Mouse (Mus musculus): ENCODE results near the gene Otx1. TPM values are rescaled to one million over a fixed set of nuclear protein-coding genes. Genes with fewer than 3 reads are reported as not detected.

Gene Otx1
- total and polyA plus RNA-seq, 3 experiments = not detected

- Histone ChIP-seq H3K4me3 (ENCODE audit: control insufficient read depth in 1 of 2, insufficient read depth in 1 of 2, low read depth in 2 of 2, low read length in 2 of 2) (no peak overlapping the region), H3K9me3 (replicated peaks; ENCODE audit: insufficient read depth, low read length) (no peaks in the 10 kb centered on the region), H3K27ac (ENCODE audit: control insufficient read depth, low read depth, low read length) (no peak overlapping the region), H3K4me1 (ENCODE audit: control insufficient read depth in 1 of 2, insufficient read depth in 2 of 2, low read length in 2 of 2) (no peaks in the 10 kb centered on the region), H3K79me2 (ENCODE audit: control insufficient read depth, insufficient read depth, low read length, poor library complexity) (no peaks in the 10 kb centered on the region), H3K27me3 (ENCODE audit: control insufficient read depth in 1 of 2, insufficient read depth in 2 of 2, low read length in 2 of 2) (no peaks in the 10 kb centered on the region; a peak in 1 of 4 replicates), H3K9ac (ENCODE audit: control insufficient read depth, low read depth, low read length, poor library complexity, severe bottlenecking) (no peak overlapping the region), H3K36me3 (ENCODE audit: control insufficient read depth in 1 of 2, insufficient read depth in 2 of 2, low read length in 2 of 2) (no peaks in the 10 kb centered on the region)
- no peak for TF ChIP-seq MEF2A (IDR thresholded peaks at IDR 0.05; ENCODE audit: extremely low read depth, insufficient replicate concordance, low read depth, low read length, poor library complexity, severe bottlenecking)
- TF ChIP-seq MYB (IDR thresholded peaks at IDR 0.05; ENCODE audit: low read depth, low read length) = no peak
- no peak for TF ChIP-seq ZC3H11A (IDR thresholded peaks at IDR 0.05; ENCODE audit: low read depth, low read length)
- TF ChIP-seq ZNF384 (IDR thresholded peaks at IDR 0.05; ENCODE audit: low read depth, low read length) = no peak
- TF ChIP-seq ZMIZ1 (IDR thresholded peaks at IDR 0.05; ENCODE audit: low read depth, low read length) = no peak
- no peak for TF ChIP-seq TBP (IDR thresholded peaks at IDR 0.05; ENCODE audit: low read depth, low read length)
- TF ChIP-seq EP300 (IDR thresholded peaks at IDR 0.05; ENCODE audit: low read depth in 1 of 2, low read length in 2 of 2) = no peak
- TF ChIP-seq TCF12 (IDR thresholded peaks at IDR 0.05; ENCODE audit: low read depth, low read length) = no peak
- TF ChIP-seq BHLHE40 (IDR thresholded peaks at IDR 0.05; ENCODE audit: borderline replicate concordance, low read depth, low read length) = no peak
- TF ChIP-seq UBTF (IDR thresholded peaks at IDR 0.05; ENCODE audit: borderline replicate concordance, insufficient read depth, low read depth, low read length) = no peak
- TF ChIP-seq HCFC1 (IDR thresholded peaks at IDR 0.05; ENCODE audit: low read depth, low read length) = no peak
- no peak for DNase-seq (ENCODE audit: low read depth, low spot score)
These were observed 29.1 kb downstream of the Otx1 start for GRCm38 (mm10) chr11:21973597-21973996.

- DNase-seq (ENCODE audit: low read depth, low spot score) = no peak
- no peaks in the 10 kb centered on the region for H3K79me2 ChIP-seq (ENCODE audit: control insufficient read depth, insufficient read depth, low read length, poor library complexity)
- H3K36me3 ChIP-seq (ENCODE audit: control insufficient read depth in 1 of 2, insufficient read depth in 2 of 2, low read length in 2 of 2) = no peaks in the 10 kb centered on the region
- H3K4me1 ChIP-seq (ENCODE audit: control insufficient read depth in 1 of 2, insufficient read depth in 2 of 2, low read length in 2 of 2) = no peaks in the 10 kb centered on the region
- no peaks in the 10 kb centered on the region for H3K9me3 ChIP-seq (replicated peaks; ENCODE audit: insufficient read depth, low read length)
- H3K27me3 ChIP-seq (ENCODE audit: control insufficient read depth in 1 of 2, insufficient read depth in 2 of 2, low read length in 2 of 2) = peaks cover 0 to 2% of the 10 kb centered on the region in 2 experiments; a peak in 2 of 4 replicates
- no peak overlapping the region for H3K27ac ChIP-seq (ENCODE audit: control insufficient read depth, low read depth, low read length)
- no peak overlapping the region for H3K9ac ChIP-seq (ENCODE audit: control insufficient read depth, low read depth, low read length, poor library complexity, severe bottlenecking)
- H3K4me3 ChIP-seq (ENCODE audit: control insufficient read depth in 1 of 2, insufficient read depth in 1 of 2, low read depth in 2 of 2, low read length in 2 of 2) = no peak overlapping the region
- TF ChIP-seq EP300 (IDR thresholded peaks at IDR 0.05; ENCODE audit: low read depth in 1 of 2, low read length in 2 of 2) = no peak
- no peak for TF ChIP-seq MYB (IDR thresholded peaks at IDR 0.05; ENCODE audit: low read depth, low read length)
- TF ChIP-seq POLR2AphosphoS5 (IDR thresholded peaks at IDR 0.05; ENCODE audit: borderline replicate concordance, low read depth, low read length) = no peak
- TF ChIP-seq UBTF (IDR thresholded peaks at IDR 0.05; ENCODE audit: borderline replicate concordance, insufficient read depth, low read depth, low read length) = no peak
- no peak for TF ChIP-seq MEF2A (IDR thresholded peaks at IDR 0.05; ENCODE audit: extremely low read depth, insufficient replicate concordance, low read depth, low read length, poor library complexity, severe bottlenecking)
- no peak for TF ChIP-seq ETS1 (IDR thresholded peaks at IDR 0.05; ENCODE audit: low read depth, low read length)
- TF ChIP-seq ZKSCAN1 (IDR thresholded peaks at IDR 0.05; ENCODE audit: low read depth, low read length) = no peak
- no peak for TF ChIP-seq USF2 (IDR thresholded peaks at IDR 0.05; ENCODE audit: borderline replicate concordance in 1 of 2, insufficient read depth in 1 of 2, low read depth in 1 of 2, low read length in 2 of 2)
- TF ChIP-seq POLR2A (IDR thresholded peaks at IDR 0.05; ENCODE audit: control insufficient read depth in 1 of 2, insufficient read depth in 1 of 2, low read depth in 1 of 2, low read length in 2 of 2, poor library complexity in 1 of 2) = no peak
- TF ChIP-seq MAFK (IDR thresholded peaks at IDR 0.05; ENCODE audit: borderline replicate concordance, low read depth, low read length) = no peak
- TF ChIP-seq MYC (IDR thresholded peaks at IDR 0.05; ENCODE audit: low read depth, low read length) = no peak
- no peak for TF ChIP-seq KAT2A (conservative IDR thresholded peaks at IDR 0.05; ENCODE audit: low read depth, low read length)
These were observed 33.8 kb downstream of the Otx1 start for GRCm38 (mm10) chr11:21968922-21969321.
